Mouse (Mus musculus) lung, postnatal 0 days (tissue): Measurements from ENCODE around the gene Pctp. TPM values are rescaled to one million over a fixed set of nuclear protein-coding genes. Genes with fewer than 3 reads are reported as not detected.

Source experiments
- ATAC-seq: fragments of 200-750 bp; cut with Nextera tagmentation; 2 replicates; pipeline ENCODE4 v1.8.0; 2017; ENCODE audit warnings: moderate library complexity
- DNase-seq: peaks from one replicate; pipeline ENCODE4 v3.0.0-alpha.2; 2016; ENCODE audit warnings: low spot score
- H3K27ac ChIP-seq: fragments of 300-500 bp; sonication (generic); 2 replicates; pipeline ENCODE4 v1.5.1; 2014; ENCODE audit warnings: antibody characterized with exemption, mild to moderate bottlenecking, low read length, mixed read lengths
- H3K27me3 ChIP-seq: fragments of 300-500 bp; sonication (generic); replicated peaks from 2 replicates; pipeline ENCODE4 v1.6.1; 2014; ENCODE audit warnings: low read length, mixed read lengths; ENCODE audit not compliant: insufficient read depth
- H3K36me3 ChIP-seq: fragments of 300-500 bp; sonication (generic); 2 replicates; pipeline ENCODE4 v1.6.1; 2014; ENCODE audit warnings: low read length, mixed read lengths; ENCODE audit not compliant: insufficient read depth
- H3K4me1 ChIP-seq: fragments of 300-500 bp; sonication (generic); 2 replicates; pipeline ENCODE4 v1.6.1; 2014; ENCODE audit warnings: antibody characterized with exemption, low read depth, low read length, mixed read lengths; ENCODE audit not compliant: insufficient read depth
- H3K4me2 ChIP-seq: fragments of 300-500 bp; sonication (generic); replicated peaks from 2 replicates; pipeline ENCODE4 v1.6.1; 2014; ENCODE audit warnings: low read depth, mild to moderate bottlenecking, low read length, moderate library complexity, mixed read lengths
- H3K4me3 ChIP-seq: fragments of 300-500 bp; sonication (generic); 2 replicates; pipeline ENCODE4 v1.5.1; 2014; ENCODE audit warnings: low read depth, low read length
- H3K9ac ChIP-seq: fragments of 300-500 bp; sonication (generic); replicated peaks from 2 replicates; pipeline ENCODE4 v1.6.1; 2014; ENCODE audit warnings: low read depth, mild to moderate bottlenecking
- H3K9me3 ChIP-seq: fragments of 300-500 bp; sonication (generic); 2 replicates; pipeline ENCODE4 v1.6.1; 2016; ENCODE audit warnings: low read length, mixed read lengths
- CTCF ChIP-seq: IDR thresholded peaks from 2 replicates; pipeline ENCODE4 v1.5.1; 2016; ENCODE audit warnings: antibody characterized with exemption, mild to moderate bottlenecking
- EP300 ChIP-seq: IDR thresholded peaks from 2 replicates; pipeline ENCODE4 v1.6.1; 2016; ENCODE audit warnings: antibody characterized with exemption, mild to moderate bottlenecking, control low read depth
- WGBS: fragments of 180-500 bp; shearing (Covaris S2); extraction: QIAGEN DNeasy Blood & Tissue Kit; methylation state at CpG from one replicate; pipeline ENCODE4 v1.1.7; 2014; 5-methylcytosine and 5-hydroxymethylcytosine counted together
- polyA plus RNA-seq: library from polyadenylated mRNA; unstranded; fragments of >200 nt; fragmentation: Nextera tagmentation; extraction: Ambion mirVana; gene quantifications from 2 replicates; pipeline ENCODE4 v1.2.1, GENCODE M21; 2015

Pctp gene
- polyA plus RNA-seq, 1 experiment from 2014 or later: 11.0 TPM

GRCm38 (mm10) chr11:90036416-90036815, 33.7 kb upstream of the Pctp start:
- Histone ChIP-seq H3K9ac (no peak overlapping the region), H3K4me3 (no peak overlapping the region), H3K9me3 (no peaks in the 10 kb centered on the region), H3K4me1 (no peaks in the 10 kb centered on the region), H3K27ac (no peak overlapping the region), H3K4me2 (no peak overlapping the region), H3K27me3 (no peaks in the 10 kb centered on the region), H3K36me3 (no peaks in the 10 kb centered on the region)
- WGBS: 86% methylated on average over 4 of the region's 4 CpGs
- DNase-seq: no peak
- TF ChIP-seq EP300 (no peak), CTCF (peak; percentile 57)
- no peak for ATAC-seq

GRCm38 (mm10) chr11:90035532-90035931, 32.8 kb upstream of the Pctp start:
- 70% methylated on average over 14 of the region's 14 CpGs for WGBS
- Histone ChIP-seq H3K4me1 (no peaks in the 10 kb centered on the region), H3K9me3 (no peaks in the 10 kb centered on the region), H3K27me3 (no peaks in the 10 kb centered on the region), H3K27ac (no peak overlapping the region), H3K9ac (no peak overlapping the region), H3K4me3 (no peak overlapping the region), H3K36me3 (no peaks in the 10 kb centered on the region), H3K4me2 (no peak overlapping the region)
- no peak for ATAC-seq
- peak; percentile 67 for DNase-seq
- TF ChIP-seq EP300: no peak
- no peak for TF ChIP-seq CTCF

GRCm38 (mm10) chr11:90034646-90035045, 32.0 kb upstream of the Pctp start:
- Histone ChIP-seq H3K36me3 (no peaks in the 10 kb centered on the region), H3K27ac (no peak overlapping the region), H3K4me1 (peaks cover 3% of the 10 kb centered on the region; the same call in 1 of the 2 replicates), H3K4me3 (no peak overlapping the region), H3K9me3 (no peaks in the 10 kb centered on the region), H3K4me2 (peak overlapping the region; percentile 8; the same call in 1 of the 2 replicates), H3K9ac (no peak overlapping the region), H3K27me3 (no peaks in the 10 kb centered on the region)
- WGBS: 56% methylated on average over 12 of the region's 12 CpGs
- no peak for DNase-seq
- TF ChIP-seq EP300 (0 out of 2 replicates have a peak, but pooled peaks have one; percentile 27), CTCF (no peak)
- no peak for ATAC-seq

GRCm38 (mm10) chr11:90033442-90033841, 30.7 kb upstream of the Pctp start:
- no peaks in the 10 kb centered on the region for H3K36me3 ChIP-seq
- H3K4me1 ChIP-seq: peaks cover 6% of the 10 kb centered on the region; the same call in 1 of the 2 replicates
- peak overlapping the region; percentile 39 for H3K9ac ChIP-seq
- DNase-seq (peak; percentile 45), ATAC-seq (peak; percentile 14; the same call in 1 of the 2 replicates)
- H3K9me3 ChIP-seq: no peaks in the 10 kb centered on the region
- peak overlapping the region; percentile 34 for H3K27ac ChIP-seq
- no peak for TF ChIP-seq EP300
- 0 out of 2 replicates have a peak, but pooled peaks have one; percentile 2 for TF ChIP-seq CTCF
- WGBS: 26% methylated on average over 5 of the region's 5 CpGs
- H3K4me3 ChIP-seq: peak overlapping the region; percentile 41
- H3K27me3 ChIP-seq: no peaks in the 10 kb centered on the region
- peak overlapping the region; percentile 57 for H3K4me2 ChIP-seq

GRCm38 (mm10) chr11:90032807-90033206, 30.1 kb upstream of the Pctp start:
- Histone ChIP-seq H3K27ac (peak overlapping the region; percentile 34), H3K9ac (peak overlapping the region; percentile 39), H3K4me3 (peak overlapping the region; percentile 41), H3K4me1 (peaks cover 6% of the 10 kb centered on the region; the same call in 1 of the 2 replicates), H3K9me3 (no peaks in the 10 kb centered on the region), H3K4me2 (peak overlapping the region; percentile 57), H3K27me3 (no peaks in the 10 kb centered on the region), H3K36me3 (no peaks in the 10 kb centered on the region)
- TF ChIP-seq EP300 (peak; percentile 38; the same call in 1 of the 2 replicates), CTCF (no peak)
- ATAC-seq (peak; percentile 36), DNase-seq (peak; percentile 66)
- 11% methylated on average over 8 of the region's 8 CpGs for WGBS

- H3K4me2 ChIP-seq: peak overlapping the region; percentile 57
- no peaks in the 10 kb centered on the region for H3K36me3 ChIP-seq
- 31% methylated on average over 7 of the region's 7 CpGs for WGBS
- H3K4me1 ChIP-seq: peaks cover 6% of the 10 kb centered on the region; the same call in 1 of the 2 replicates
- peak overlapping the region; percentile 34 for H3K27ac ChIP-seq
- H3K9me3 ChIP-seq: no peaks in the 10 kb centered on the region
- peak overlapping the region; percentile 39 for H3K9ac ChIP-seq
- peak overlapping the region; percentile 41 for H3K4me3 ChIP-seq
- no peaks in the 10 kb centered on the region for H3K27me3 ChIP-seq
- DNase-seq: no peak
- TF ChIP-seq CTCF: no peak
- no peak for TF ChIP-seq EP300
- no peak for ATAC-seq
These were observed 28.4 kb upstream of the Pctp start for GRCm38 (mm10) chr11:90031076-90031475.
